Mouse (Mus musculus) small intestine, adult 2 months (tissue): Measurements from ENCODE around the gene Ufd1. TPM values are rescaled to one million over a fixed set of nuclear protein-coding genes. Genes with fewer than 3 reads are reported as not detected.
A peak's percentile ranks its signal among the peaks of the same experiment; 100 is the strongest.

Source experiments
- H3K27ac ChIP-seq: fragments of 200-500 bp; 2 replicates; pipeline ENCODE4 v1.5.1; 2012; ENCODE audit warnings: low read depth, low read length, control low read depth, inconsistent platforms; ENCODE audit not compliant: insufficient read depth
- H3K27me3 ChIP-seq: fragments of 200-500 bp; 2 replicates; pipeline ENCODE4 v1.6.1; 2012; ENCODE audit warnings: mild to moderate bottlenecking, moderate library complexity, low read length, inconsistent platforms; ENCODE audit not compliant: control insufficient read depth, insufficient read depth
- H3K36me3 ChIP-seq: fragments of 200-500 bp; 2 replicates; pipeline ENCODE4 v1.6.1; 2012; ENCODE audit warnings: mild to moderate bottlenecking, low read length, control low read depth, inconsistent platforms; ENCODE audit not compliant: control insufficient read depth, insufficient read depth
- H3K4me1 ChIP-seq: fragments of 200-500 bp; 2 replicates; pipeline ENCODE4 v1.6.1; 2012; ENCODE audit warnings: low read length, inconsistent platforms, mixed read lengths; ENCODE audit not compliant: control insufficient read depth, insufficient read depth, insufficient read length
- H3K4me3 ChIP-seq: fragments of 200-500 bp; 2 replicates; pipeline ENCODE4 v1.5.1; 2012; ENCODE audit warnings: low read depth, mild to moderate bottlenecking, control low read depth, inconsistent platforms, low read length, moderate library complexity
- CTCF ChIP-seq: fragments of 200-500 bp; IDR thresholded peaks from 2 replicates; pipeline ENCODE4 v1.5.1; 2012; ENCODE audit warnings: low read depth, mild to moderate bottlenecking, control low read depth, inconsistent platforms, low read length, moderate library complexity, mixed read lengths; ENCODE audit not compliant: insufficient replicate concordance, insufficient read length; ENCODE audit errors: extremely low read depth
- POLR2A ChIP-seq: fragments of 200-500 bp; IDR thresholded peaks from 2 replicates; pipeline ENCODE4 v1.6.1; 2012; ENCODE audit warnings: low read depth, mild to moderate bottlenecking, control low read depth, inconsistent platforms, low read length, moderate library complexity
- WGBS: fragments of 180-500 bp; shearing (Covaris S2); methylation state at CpG from one replicate; pipeline ENCODE4 v1.1.7; 2018; 5-methylcytosine and 5-hydroxymethylcytosine counted together
- polyA plus RNA-seq: library from polyadenylated mRNA; depleted of rRNA; stranded (reverse); fragments of >200 nt; gene quantifications from 2 replicates; pipeline ENCODE4 v1.2.3, GENCODE M21; 2012; rRNA removed

Gene Ufd1
- polyA plus RNA-seq, result 7.0 and 11.4 TPM in 2 replicates

DNA sequence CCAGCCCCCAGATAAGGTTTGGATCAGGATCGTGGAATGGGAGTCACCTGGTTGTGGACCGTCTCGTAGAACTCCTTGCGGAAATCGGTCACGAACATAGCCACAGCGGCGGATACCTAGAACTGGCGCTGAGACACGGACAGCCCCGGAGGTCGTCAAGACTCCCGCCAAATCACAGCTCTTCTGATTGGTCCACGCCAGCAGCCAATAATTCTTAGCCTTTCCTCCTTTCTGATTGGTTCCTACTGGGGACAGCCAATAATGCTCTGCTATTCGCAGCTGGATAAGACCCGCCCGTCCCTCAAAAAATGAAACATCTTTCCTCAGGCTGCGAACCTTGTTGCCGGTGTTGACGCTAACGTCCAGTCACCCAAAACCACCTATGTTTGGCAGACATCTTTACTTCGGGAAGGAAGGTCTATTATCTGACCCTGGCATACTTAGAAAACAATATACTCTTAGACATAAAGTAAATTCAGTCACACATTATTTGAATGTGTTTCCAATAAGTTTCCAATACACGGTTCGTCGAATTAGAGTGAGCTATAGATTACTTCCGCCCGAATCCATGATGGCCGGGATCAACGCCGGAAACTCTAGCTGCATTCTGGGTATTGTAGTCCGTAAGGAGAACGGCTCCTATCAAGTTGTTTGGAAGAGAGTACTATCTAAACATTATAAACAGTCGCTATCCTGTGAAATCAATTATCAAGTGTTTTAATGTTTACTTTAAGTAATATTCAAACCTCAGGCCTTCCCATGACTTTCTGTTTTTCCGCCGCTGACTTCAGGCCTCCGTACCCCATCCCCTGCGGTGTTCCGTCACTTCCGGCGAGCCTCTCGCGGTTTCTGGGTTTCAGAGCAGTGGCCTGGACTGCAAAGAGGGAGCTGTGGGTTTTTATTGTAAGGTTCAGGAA is at the start of gene Ufd1, which contains the start of gene Cdc45:
Gene Ufd1 (plus strand): TSS at position 312 of the 917 bp plus-strand sequence.
Gene Cdc45 (minus strand): TSS at position 520 of the 917 bp plus-strand sequence.
- Histone ChIP-seq H3K4me3 (peak within 1 kb of the TSS; percentile 98), H3K27me3 (no peaks in the 10 kb centered on the region), H3K27ac (peak within 1 kb of the TSS; percentile 81), H3K4me1 (no peaks in the 10 kb centered on the region), H3K36me3 (peaks cover 18% of the 10 kb centered on the region)
- under 1% methylated on average over 42 of the region's 42 CpGs for WGBS
- TF ChIP-seq POLR2A (peak; percentile 67), CTCF (no peak)

DNA sequence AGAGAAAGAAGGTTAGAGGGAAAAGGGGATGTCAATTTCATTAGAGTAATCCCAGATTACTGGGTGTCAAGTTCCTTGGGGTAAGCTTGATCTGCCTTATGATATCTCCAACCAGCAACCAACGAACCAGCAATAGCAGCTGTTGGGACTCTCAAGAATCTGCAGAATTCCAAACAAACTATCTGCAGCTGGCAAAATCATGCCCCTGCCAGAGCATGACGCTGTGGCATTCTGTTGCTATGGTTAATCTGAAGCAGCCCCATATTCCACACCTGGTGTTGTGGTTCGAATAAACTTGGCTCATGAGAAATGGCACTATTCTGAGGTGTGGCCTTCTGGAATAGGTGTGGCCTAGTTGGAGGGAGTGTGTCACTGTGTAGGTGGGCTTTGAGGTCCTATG is 48.6 kb upstream of the Ufd1 start:
- TF ChIP-seq CTCF (no peak), POLR2A (no peak)
- no peaks in the 10 kb centered on the region for H3K36me3 ChIP-seq
- no peaks in the 10 kb centered on the region for H3K4me1 ChIP-seq
- WGBS, result 50% methylated on average over 3 of the region's 3 CpGs
- H3K4me3 ChIP-seq, result no peak overlapping the region
- no peak overlapping the region for H3K27ac ChIP-seq
- H3K27me3 ChIP-seq, result no peaks in the 10 kb centered on the region

DNA sequence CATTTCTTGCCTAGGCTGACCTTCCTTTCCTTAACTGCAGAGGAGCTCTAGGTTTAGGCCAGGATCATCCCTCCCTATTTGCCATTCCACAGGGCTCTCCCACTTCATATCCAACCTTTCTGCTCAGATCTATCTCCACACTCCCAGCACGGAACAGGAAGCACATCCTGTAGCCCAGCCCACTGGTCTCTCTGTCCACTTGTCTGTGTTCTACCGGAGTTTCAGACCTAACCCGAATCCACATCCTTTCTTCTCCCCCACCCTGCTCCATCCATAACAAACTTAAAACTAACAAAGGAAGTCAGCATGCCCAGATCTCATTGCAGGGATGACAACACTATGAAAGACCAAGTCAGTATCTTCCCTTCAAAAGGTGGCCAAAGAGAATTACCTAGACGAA is 45.2 kb upstream of the Ufd1 start:
- TF ChIP-seq CTCF (no peak), POLR2A (no peak)
- WGBS, result 76% methylated on average over 4 of the region's 4 CpGs
- H3K27me3 ChIP-seq, result no peaks in the 10 kb centered on the region

DNA sequence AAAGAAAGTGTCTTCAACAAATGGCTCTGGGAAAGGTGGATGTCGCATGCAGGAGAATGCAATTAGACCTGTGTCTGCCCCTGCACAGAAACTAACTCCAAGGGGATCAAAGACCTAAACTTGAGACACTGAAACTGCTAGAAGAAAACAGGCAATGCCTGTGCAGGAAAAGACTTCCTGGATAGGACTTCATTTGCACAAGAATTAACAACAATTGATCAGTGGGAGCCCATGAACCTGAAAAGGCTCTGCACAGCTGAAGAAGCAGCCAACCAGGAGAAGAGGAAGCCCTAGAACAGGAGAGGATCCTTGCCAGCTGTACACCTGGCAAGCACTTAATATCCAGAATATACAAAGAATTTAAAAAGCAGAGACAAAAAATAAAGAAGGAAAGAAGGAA is 42.1 kb upstream of the Ufd1 start:
- TF ChIP-seq POLR2A (no peak), CTCF (no peak)
- Histone ChIP-seq H3K36me3 (no peaks in the 10 kb centered on the region), H3K27me3 (no peaks in the 10 kb centered on the region), H3K4me3 (no peak overlapping the region), H3K27ac (no peak overlapping the region), H3K4me1 (no peaks in the 10 kb centered on the region)
- 88% methylated on average over 1 of the region's 1 CpGs for WGBS

More for the DNA sequence above, 45.2 kb upstream of the Ufd1 start:
- Histone ChIP-seq H3K4me1 (no peaks in the 10 kb centered on the region), H3K27ac (no peak overlapping the region), H3K36me3 (no peaks in the 10 kb centered on the region), H3K4me3 (no peak overlapping the region)

DNA sequence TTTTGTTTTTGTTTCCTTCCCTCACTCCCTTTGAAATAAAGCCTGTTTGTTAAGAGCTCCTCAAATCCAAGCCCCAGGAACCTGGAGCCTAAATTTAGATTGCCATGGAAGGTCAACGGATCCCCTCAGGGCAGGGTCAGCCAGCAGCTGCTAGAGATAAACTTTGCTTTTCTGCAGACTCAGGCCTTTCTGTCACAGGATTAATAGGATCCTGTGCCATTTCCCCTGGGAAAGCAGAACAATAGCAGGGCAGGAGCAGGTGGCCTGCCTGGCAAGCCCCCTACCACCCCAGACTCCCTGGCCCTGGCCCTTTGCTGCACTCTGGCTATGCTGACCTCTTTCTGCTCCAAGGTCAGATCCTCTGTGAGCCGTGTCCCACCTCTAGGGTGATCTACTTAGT is 37.6 kb upstream of the Ufd1 start:
- no peak for TF ChIP-seq POLR2A
- TF ChIP-seq CTCF, result no peak
- H3K36me3 ChIP-seq, result no peaks in the 10 kb centered on the region
- WGBS, result 65% methylated on average over 2 of the region's 2 CpGs
- no peak overlapping the region for H3K4me3 ChIP-seq
- peaks cover 9% of the 10 kb centered on the region for H3K4me1 ChIP-seq
- peaks cover 26% of the 10 kb centered on the region for H3K27me3 ChIP-seq
- H3K27ac ChIP-seq, result no peak overlapping the region

DNA sequence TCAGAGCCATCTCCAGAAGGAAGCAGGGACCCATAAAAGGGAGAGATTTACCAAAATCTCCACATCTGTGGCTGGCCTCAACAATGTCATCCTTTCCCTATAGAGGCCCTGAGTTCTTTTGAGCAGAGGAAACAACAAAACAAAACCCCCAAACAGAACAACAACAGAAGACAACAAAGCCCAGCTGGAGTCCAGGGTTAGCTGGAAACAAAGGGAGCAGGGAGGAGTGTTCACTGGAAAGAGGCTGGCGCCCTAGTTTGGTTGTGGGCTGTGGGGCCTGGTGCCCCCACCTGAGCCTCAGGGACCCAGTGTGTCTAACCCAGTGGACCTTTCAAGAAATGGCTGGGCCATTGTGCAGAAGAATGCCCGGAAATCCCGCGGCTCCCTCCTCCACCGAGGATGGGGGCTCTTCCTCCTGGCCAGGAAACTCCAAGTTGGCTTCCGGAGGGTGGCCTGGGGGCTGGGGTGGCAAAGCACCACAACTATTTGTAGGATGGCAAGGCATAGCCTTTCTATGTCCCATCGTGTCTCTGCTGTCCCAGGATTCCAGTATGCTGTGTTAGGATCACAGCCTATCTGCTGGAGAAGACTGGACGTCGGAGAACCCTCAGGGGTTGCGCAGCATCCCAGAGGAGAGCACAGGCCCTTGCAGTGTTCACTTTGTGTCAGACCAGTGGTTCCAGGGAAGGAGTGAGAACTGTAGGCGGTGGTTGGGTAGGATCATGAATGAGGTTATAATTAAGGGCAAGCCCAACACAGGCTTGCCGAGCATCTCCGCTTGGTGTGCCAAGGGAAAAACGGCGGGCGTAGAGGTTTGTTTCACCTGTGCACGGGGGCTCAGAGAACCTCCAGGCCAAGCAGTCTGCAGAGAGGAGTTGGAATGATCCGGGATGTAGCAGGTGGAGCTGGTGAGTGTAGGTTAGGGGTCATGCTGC is 35.7 kb upstream of the Ufd1 start:
- Histone ChIP-seq H3K36me3 (no peaks in the 10 kb centered on the region), H3K27me3 (peaks cover 26% of the 10 kb centered on the region), H3K27ac (no peak overlapping the region), H3K4me3 (no peak overlapping the region), H3K4me1 (peaks cover 9% of the 10 kb centered on the region)
- 62% methylated on average over 18 of the region's 18 CpGs for WGBS
- no peak for TF ChIP-seq POLR2A
- no peak for TF ChIP-seq CTCF
